Mouse (Mus musculus) stomach, postnatal 0 days (tissue): ENCODE data around the gene Acsl6.

ENCODE experiments used
- CTCF ChIP-seq: IDR thresholded peaks from 2 replicates; pipeline ENCODE4 v1.5.1; 2016; ENCODE audit warnings: antibody characterized with exemption, low read depth, mild to moderate bottlenecking, moderate library complexity
- EP300 ChIP-seq: optimal IDR thresholded peaks from 2 replicates; pipeline ENCODE3; 2016; ENCODE audit warnings: antibody characterized with exemption

DNA sequence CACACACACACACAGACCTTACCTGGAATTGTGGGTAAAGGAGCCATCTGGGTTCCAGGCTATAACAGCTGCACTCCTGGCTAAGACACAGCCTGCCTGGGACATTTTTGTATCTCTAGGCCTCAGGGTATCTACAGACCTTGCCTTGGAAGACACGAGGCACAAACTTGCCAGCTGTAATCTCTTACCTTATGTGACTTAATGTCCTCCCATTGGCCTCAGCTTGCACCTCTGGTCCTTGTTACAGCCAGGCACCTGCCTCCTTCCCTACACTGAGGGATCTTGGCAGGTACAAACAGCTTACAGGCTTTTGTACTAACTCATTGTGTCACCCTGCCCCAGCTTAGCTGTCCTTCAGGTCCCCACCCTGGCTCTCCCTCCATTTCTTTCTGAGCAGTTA is 9.0 kb downstream of the Acsl6 start:
- TF ChIP-seq CTCF (no peak), EP300 (no peak)
